Mouse (Mus musculus) megakaryocyte, adult 5-6 weeks (primary cell): Measurements from ENCODE around the gene Chrnd. TPM values are rescaled to one million over a fixed set of nuclear protein-coding genes. Genes with fewer than 3 reads are reported as not detected.

Experiments
- ATAC-seq: 2 replicates; pipeline ENCODE4 v1.8.0; 2016; ENCODE audit warnings: mild to moderate bottlenecking, inconsistent platforms; ENCODE audit not compliant: poor library complexity, severe bottlenecking
- total RNA-seq, 2 experiments: library from RNA; stranded (forward) in 1 of 2; stranded (reverse) in 1 of 2; fragments of 153-499, 151-499 nt in 1 of 2; fragments of 221-1000, 200-1000 nt in 1 of 2; gene quantifications; 2 replicates each; pipeline versions ENCODE4 v1.2.3 to v1.2.4; 2015 to 2017

Chrnd gene
- total RNA-seq, 2 experiments from 2014 or later, result not detected

DNA sequence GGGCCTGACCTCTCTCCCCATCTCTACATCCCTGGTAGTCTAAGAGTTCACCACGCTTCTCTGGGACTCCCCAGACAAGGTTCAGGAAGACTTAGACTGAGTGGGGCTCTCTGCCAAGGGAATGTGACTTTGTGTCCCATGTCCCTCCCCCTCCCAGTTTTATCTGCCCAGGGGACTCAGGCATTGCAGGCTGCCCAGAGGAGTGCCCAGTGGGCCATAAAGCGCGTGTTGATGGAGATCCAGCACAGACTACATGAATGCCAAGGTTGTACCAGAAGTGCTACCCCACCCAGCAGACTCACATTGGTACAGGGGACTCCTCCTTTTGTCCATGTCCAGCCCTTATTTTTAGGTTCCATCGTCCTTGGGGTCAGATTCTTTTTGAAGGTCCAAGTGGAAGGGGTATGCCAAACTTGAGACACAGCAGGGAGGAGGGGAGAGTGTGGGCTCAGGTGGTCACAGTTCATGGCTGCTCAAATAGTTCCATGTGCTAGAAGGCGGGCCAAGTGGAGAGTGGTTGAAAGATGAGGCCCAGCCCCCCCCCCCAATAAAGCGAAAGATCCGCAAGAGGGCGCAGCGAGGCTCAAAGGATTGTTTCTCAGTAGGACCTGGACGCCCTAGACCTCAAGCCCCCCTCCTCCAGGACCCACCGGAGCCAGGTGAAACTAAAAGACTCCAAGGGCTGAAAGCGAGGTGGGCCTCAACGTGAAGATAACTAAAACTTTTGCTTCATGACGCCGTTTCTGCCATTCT is 6.2 kb upstream of the Chrnd start:
- ATAC-seq, result no peak

- ATAC-seq, result peak; percentile 49
These were observed 5.7 kb upstream of the Chrnd start for GRCm38 (mm10) chr1:87184751-87185139.

- ATAC-seq, result no peak
These were observed 4.9 kb upstream of the Chrnd start for GRCm38 (mm10) chr1:87185526-87185925.

- peak; percentile 26; the same call in 1 of the 2 replicates for ATAC-seq
These were observed 4.0 kb upstream of the Chrnd start for GRCm38 (mm10) chr1:87186261-87187036.

DNA sequence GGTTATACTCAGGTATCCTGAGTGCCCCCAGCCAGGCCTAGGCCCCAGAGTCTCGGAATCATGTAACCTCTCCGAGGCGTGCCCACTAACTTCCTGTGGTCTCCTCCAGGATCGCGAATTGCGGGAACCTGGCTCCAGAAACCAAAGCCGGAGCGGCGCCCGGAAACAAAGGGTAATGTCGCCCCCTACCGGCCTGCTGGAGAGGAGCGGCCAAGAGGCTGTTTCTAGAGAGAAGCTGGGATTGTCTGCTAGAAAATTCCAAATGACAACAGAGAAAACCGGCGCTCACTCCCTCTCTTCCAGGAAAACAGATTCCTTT is 3.4 kb upstream of the Chrnd start:
- peak; percentile 69 for ATAC-seq

DNA sequence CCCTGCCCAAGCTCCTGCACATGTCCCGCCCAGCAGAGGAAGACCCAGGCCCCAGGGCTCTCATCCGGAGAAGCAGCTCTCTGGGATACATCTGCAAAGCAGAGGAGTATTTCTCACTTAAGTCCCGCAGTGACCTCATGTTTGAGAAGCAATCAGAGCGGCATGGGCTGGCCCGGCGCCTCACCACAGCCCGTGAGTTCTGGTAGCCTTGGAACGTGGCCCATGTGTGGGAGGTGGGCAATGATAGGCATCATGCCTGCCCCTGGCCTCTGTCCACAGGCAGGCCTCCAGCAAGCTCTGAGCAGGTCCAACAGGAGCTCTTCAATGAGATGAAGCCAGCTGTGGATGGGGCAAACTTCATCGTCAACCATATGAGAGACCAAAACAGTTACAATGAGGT is 6.9 kb downstream of the Chrnd start:
- ATAC-seq, result no peak

GRCm38 (mm10) chr1:87198119-87199065 is 8.0 kb downstream of the Chrnd start:
- no peak for ATAC-seq

- ATAC-seq, result no peak
These were observed 10.4 kb downstream of the Chrnd start for GRCm38 (mm10) chr1:87200811-87201210.

GRCm38 (mm10) chr1:87201848-87202247 is 11.4 kb downstream of the Chrnd start:
- ATAC-seq, result no peak

DNA sequence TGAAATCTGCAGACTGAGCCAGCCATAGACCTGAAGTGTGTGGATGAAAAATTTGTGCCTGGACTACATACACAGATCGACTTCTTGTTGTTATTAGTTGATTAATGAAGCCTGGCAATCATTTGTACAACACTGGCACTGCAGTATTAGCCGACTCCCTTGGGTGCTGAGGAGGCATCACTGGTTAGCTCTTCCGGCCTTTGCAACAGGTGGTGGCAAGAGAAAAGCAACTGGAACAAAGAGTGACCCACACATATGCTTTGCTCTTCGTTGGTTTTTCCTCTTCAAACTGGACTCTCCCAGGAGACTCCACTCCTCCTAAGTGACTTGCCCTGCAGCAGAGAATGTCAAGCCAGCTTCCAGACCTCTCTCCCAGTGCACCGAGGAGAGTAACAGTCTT is 13.4 kb downstream of the Chrnd start:
- ATAC-seq, result no peak

DNA sequence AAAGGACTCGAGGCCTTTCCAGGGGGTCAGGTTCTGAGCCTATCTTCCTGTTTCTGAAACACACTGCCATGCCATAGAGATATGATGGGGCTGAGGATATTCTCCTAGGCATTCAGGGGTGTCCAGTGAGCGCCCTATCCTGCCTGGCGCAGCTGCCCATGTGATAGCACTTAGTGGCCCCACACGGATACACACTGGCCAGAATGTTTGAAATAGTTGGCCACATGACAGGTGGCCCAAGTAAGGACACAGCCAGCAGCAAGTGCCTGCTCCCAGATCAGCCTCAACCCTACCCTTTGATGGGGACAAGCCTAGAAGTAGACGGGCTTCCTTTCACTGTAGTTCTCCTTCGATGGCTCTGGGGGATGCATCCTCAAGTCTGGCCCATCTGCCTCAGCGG is 14.1 kb downstream of the Chrnd start, which contains the start of gene Chrng:
TSS of gene Chrng (plus strand) at position 193 of the 400 bp plus-strand sequence.
- no peak for ATAC-seq

DNA sequence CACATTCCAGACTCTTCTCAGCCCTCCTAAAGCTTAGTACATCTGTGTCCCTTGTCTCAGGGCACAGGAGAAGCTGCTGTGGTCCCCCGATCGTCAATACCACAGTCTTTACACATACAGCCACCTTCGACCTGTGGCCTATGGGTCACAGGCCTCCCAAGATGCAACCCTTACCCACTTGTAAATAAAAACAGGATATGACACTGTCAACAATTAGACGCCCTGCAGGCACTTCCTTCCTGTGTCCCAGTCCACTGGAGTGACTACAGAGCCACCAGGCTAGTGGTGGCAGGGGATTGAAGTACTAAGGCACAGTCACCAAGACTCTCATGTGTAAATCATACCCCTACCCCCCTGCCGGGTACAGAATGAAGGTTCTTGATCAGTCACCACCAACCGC is 14.6 kb downstream of the Chrnd start:
- no peak for ATAC-seq

GRCm38 (mm10) chr1:87205502-87205901 is 15.1 kb downstream of the Chrnd start:
- no peak for ATAC-seq

GRCm38 (mm10) chr1:87206339-87206738 is 15.9 kb downstream of the Chrnd start:
- ATAC-seq, result 0 out of 2 replicates have a peak, but pooled peaks have one; percentile 25

DNA sequence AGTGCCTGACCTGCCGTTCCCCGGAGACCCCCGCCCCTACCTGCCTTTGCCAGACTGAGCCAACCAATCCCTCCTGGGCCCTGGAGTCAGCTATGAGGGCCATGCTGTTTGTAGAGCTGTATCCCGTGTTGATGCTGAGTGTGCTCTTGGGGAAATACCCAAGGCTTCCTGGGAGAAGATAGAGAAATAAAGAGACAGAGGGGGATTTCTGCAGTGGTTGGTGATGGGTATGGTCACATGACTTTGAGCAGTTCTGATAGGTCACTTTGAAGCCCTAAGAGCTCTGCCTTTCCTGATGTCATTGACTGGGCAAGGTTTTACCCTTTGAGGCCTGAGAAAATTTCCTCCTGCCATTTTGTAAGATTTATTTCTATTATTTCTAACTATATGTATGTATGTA is 21.0 kb downstream of the Chrnd start:
- no peak for ATAC-seq

DNA sequence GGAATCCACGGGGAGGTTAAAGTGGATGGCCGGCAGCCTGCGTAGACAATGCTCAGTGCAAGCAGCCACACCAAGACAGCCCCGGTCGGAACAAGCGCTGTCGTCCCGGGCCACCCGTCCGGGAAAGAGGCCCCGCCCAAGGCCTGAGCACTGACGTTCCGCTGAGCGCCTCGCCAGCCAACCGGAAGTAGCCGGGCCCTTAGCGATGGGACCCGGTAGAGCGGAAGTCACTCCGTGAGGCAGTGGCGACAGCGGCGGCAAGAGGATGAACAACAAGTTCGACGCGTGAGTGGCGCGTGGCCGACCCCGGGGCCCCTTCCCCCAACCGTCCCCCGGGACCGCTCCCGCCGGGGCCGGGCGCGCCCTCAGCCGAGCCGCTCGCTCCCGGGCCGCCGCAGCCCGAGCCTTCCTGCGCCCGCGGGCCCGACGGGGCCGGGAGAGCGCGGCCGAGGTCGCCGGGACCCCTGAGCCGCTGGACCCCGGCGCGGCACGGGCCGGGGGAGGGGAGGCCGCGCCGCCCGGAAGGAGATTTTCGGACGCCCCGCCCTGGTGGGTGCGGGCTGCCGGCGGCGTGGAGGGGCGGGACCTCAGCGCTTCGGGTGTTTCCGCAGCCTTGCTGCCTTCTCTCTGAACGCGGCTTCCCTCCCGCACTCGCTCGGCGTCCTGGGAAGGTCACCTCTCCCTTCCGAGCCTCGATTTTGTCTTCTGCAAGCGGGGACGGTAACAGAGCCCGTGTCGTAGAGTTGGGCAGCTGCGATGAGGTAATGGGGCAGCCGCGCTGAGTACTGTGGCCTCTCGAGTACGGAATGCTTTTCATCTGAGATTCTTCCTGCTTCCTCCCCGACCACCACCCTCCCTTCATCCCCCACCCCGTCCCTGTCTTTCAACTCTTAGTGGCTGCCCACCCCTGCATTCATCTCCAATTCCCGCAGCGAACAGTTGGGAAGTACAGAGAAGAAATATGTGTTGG is 23.6 kb downstream of the Chrnd start, which contains the start of gene Eif4e2:
TSS of gene Eif4e2 (plus strand) at position 180 of the 970 bp plus-strand sequence.
- peak; percentile 96 for ATAC-seq

- no peak for ATAC-seq
These were observed 24.3 kb downstream of the Chrnd start for GRCm38 (mm10) chr1:87214748-87215147.

DNA sequence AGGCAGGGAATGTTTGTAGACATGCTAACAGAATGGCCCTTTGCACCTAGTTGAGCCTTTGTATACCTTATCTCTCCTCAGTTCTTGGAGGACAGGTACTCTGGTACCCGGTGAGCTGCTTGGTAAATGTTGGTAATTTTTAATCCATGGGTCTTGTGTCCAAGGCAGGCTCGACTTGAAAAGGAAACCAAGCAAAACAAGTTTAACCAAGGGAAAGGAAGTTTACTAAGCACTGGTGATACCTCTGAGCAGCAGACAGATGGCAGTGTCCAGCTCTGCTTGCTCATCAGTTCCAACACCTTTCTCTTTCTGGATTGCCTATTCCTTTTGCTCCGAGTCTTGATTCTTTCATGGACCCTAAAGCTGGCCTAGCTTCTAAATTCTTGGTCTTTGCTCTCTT is 27.5 kb downstream of the Chrnd start:
- no peak for ATAC-seq

DNA sequence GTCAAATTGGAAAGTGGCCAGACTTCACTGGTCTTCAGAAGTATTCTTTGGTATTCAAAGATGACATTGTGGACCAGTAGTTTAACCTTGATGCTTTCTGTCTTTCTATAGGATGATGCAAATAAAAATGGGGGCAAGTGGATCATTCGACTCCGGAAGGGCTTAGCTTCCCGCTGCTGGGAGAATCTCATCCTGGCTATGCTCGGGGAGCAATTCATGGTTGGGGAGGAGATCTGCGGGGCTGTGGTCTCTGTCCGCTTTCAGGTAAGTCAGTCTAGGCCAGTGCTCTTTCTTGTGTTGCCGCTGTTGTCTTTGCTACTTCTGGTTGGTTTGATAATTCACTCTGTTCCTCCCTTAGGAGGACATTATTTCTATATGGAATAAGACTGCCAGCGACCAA is 35.3 kb downstream of the Chrnd start:
- no peak for ATAC-seq
